Mouse (Mus musculus) testis, adult 2 months (tissue): ENCODE results near the gene Sinhcaf. TPM values are rescaled to one million over a fixed set of nuclear protein-coding genes. Genes with fewer than 3 reads are reported as not detected.
A peak's percentile ranks its signal among the peaks of the same experiment; 100 is the strongest.
"Not testable (repeated sequence)": the region's sequence is repeated elsewhere in the genome, so short reads cannot be mapped to it uniquely, and the experiment has no call there.

ENCODE experiments used
- H3K27ac ChIP-seq: fragments of 200-500 bp; 2 replicates; pipeline ENCODE4 v1.5.1; 2012; ENCODE audit warnings: low read depth, low read length; ENCODE audit not compliant: control insufficient read depth, insufficient read depth
- H3K27me3 ChIP-seq: fragments of 200-500 bp; 2 replicates; pipeline ENCODE4 v1.6.1; 2012; ENCODE audit warnings: mild to moderate bottlenecking, low read length, moderate library complexity; ENCODE audit not compliant: control insufficient read depth, insufficient read depth
- H3K36me3 ChIP-seq: fragments of 200-500 bp; 2 replicates; pipeline ENCODE4 v1.6.1; 2012; ENCODE audit warnings: mild to moderate bottlenecking, low read length; ENCODE audit not compliant: control insufficient read depth, insufficient read depth
- H3K4me1 ChIP-seq: fragments of 200-500 bp; 2 replicates; pipeline ENCODE4 v1.6.1; 2012; ENCODE audit warnings: low read length; ENCODE audit not compliant: control insufficient read depth, insufficient read depth
- H3K4me3 ChIP-seq: fragments of 200-500 bp; 2 replicates; pipeline ENCODE4 v1.5.1; 2012; ENCODE audit warnings: low read depth, mild to moderate bottlenecking, low read length, moderate library complexity, mixed read lengths; ENCODE audit not compliant: control insufficient read depth
- CTCF ChIP-seq: fragments of 200-500 bp; IDR thresholded peaks from 2 replicates; pipeline ENCODE4 v1.5.1; 2012; ENCODE audit warnings: low read depth, mild to moderate bottlenecking, inconsistent platforms, low read length, moderate library complexity; ENCODE audit not compliant: control insufficient read depth, insufficient read depth, insufficient replicate concordance
- POLR2A ChIP-seq: fragments of 200-500 bp; IDR thresholded peaks from 2 replicates; pipeline ENCODE4 v1.6.1; 2012; ENCODE audit warnings: low read depth, mild to moderate bottlenecking, inconsistent platforms, low read length, moderate library complexity; ENCODE audit not compliant: control insufficient read depth
- polyA plus RNA-seq: library from polyadenylated mRNA; depleted of rRNA; stranded (reverse); fragments of >200 nt; gene quantifications from 2 replicates; pipeline ENCODE4 v1.2.3, GENCODE M21; 2012

The Sinhcaf gene
- polyA plus RNA-seq, 1 experiment = 3.3 TPM

DNA sequence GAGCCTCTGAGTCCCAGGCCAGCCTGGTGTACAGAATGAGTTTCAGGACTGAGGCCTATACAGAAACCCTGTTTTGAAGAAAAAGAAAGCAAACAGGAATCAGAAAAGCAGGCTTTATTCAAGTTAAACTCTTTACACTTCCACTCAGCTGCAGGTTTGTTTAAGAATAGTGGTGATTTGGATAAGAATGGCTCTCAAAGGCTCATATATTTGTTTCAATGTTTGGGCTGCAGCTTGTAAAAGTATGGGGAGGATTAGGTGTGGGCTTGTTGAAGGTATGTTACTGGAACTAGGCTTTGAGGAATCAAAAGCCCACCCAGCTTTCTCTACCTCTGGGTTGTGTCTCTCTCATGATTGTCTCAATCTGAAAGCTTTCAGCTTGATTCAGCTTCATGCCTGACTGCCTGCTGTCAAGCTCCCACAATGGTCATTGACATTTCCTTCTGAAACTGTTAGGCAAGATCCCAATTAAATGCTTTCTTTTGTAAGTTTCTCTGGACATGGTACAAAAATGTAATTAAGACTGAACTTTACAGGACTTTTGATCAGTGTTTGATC is 27.3 kb downstream of the Sinhcaf start:
- no peaks in the 10 kb centered on the region for H3K36me3 ChIP-seq
- no peak overlapping the region for H3K4me3 ChIP-seq
- TF ChIP-seq CTCF (no peak), POLR2A (no peak)
- H3K27me3 ChIP-seq = no peaks in the 10 kb centered on the region
- no peak overlapping the region for H3K27ac ChIP-seq
- no peaks in the 10 kb centered on the region for H3K4me1 ChIP-seq

DNA sequence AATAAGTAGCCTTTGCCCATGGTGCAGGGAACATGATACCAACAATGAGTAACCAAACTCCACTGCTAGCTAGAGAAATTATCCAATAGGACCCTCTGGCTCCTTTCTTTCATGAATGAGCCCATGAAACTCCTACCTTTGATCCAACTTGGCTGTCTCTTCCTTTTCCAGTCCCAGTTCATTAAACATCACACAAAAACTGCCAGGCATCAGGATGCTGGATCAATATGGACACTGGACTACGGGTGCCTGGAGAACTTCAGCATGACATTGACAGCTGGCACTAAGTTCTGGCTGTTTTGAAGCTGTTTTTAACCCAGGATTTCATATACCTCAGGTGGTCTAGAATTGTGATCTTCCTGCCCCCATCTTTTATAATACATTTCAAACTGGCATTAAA is 28.6 kb downstream of the Sinhcaf start:
- Histone ChIP-seq H3K36me3 (no peaks in the 10 kb centered on the region), H3K4me3 (no peak overlapping the region), H3K4me1 (no peaks in the 10 kb centered on the region), H3K27me3 (no peaks in the 10 kb centered on the region), H3K27ac (no peak overlapping the region)
- TF ChIP-seq CTCF = no peak
- TF ChIP-seq POLR2A = no peak

DNA sequence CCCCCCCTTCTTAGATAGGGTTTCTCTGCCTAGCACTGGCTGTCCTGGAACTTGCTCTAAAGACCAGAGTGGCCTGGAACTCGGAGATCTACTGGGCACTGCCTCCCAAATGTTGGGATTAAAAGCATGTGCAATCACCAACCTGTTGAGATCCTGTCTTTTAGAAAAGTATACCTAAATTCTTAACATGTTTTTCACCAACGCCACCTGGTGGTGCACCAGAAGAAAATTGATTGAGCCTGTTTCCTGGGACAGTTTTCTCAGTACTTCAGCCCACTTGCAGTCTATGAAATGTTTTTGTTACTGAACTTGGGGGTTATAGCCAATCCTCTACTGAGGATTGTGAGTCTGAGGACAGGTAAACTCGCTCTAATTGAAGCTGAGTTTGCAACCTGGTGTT is 29.4 kb downstream of the Sinhcaf start:
- no peak overlapping the region for H3K27ac ChIP-seq
- TF ChIP-seq POLR2A (no peak), CTCF (no peak)
- no peak overlapping the region for H3K4me3 ChIP-seq
- H3K36me3 ChIP-seq = no peaks in the 10 kb centered on the region
- H3K4me1 ChIP-seq = no peaks in the 10 kb centered on the region
- H3K27me3 ChIP-seq = no peaks in the 10 kb centered on the region

DNA sequence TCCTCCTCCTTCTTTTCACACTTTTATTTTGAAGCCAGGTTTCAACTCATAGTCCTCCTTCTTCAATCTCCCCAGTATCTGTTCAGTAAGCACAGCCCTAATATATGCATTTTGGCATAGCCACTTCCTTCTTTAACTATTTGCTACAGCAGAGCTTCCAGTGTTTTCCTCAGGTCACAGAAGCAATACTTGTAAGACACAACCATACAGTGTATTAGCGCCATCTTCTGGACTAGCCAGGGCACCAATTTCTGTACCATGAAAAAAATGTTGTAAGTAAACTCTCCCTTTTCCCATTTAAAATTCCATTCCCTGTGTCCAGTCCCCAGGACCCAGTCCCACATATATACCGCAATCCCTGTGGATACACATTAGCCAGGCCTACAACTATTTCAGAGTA is 32.3 kb downstream of the Sinhcaf start:
- TF ChIP-seq CTCF (peak; percentile 13; the same call in 1 of the 2 replicates), POLR2A (no peak)
- H3K4me3 ChIP-seq = no peak overlapping the region
- H3K4me1 ChIP-seq = no peaks in the 10 kb centered on the region
- H3K27ac ChIP-seq = no peak overlapping the region
- H3K36me3 ChIP-seq = no peaks in the 10 kb centered on the region
- H3K27me3 ChIP-seq = no peaks in the 10 kb centered on the region

DNA sequence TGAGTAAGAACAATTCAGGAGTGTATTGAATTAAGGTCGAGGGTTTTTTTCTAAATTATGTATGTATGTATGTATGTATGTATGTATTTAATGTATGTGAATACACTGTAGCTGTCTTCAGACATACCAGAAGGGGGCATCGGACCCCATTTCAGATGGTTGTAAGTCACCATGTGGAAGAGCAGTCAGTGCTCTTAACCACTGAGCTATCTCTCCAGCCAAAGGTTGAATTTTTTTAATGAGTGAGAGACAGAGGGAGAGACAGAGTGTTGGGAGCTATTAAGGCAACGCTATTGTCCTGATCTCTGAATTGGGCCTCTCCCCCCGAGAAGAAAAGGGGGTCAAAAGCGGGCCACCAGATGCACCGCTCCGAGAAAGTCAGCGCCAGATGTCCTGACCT is 34.4 kb downstream of the Sinhcaf start:
- not testable (repeated sequence) for H3K36me3 ChIP-seq, H3K27me3 ChIP-seq, H3K27ac ChIP-seq, H3K4me3 ChIP-seq, H3K4me1 ChIP-seq

DNA sequence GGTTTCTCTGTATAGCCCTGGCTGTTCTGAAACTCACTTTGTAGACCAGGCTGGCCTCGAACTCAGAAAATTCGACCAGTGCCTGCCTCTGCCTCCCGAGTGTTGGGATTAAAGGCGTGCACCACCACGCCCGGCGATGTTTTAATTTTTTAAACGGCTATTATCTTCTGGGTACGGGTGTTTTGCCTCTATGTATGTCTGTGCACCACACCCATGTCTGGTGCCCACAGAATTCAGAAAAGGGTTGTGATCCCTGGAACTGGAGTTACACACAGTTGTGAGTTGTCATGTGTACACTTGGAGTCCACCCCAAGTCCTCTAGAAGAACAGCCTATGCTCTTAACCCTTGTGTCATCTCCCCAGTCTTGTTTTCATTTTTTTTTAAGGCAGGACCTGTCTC is 39.3 kb downstream of the Sinhcaf start:
- Histone ChIP-seq H3K4me3 (no peak overlapping the region), H3K4me1 (no peaks in the 10 kb centered on the region), H3K27ac (no peak overlapping the region), H3K27me3 (no peaks in the 10 kb centered on the region), H3K36me3 (no peaks in the 10 kb centered on the region)
- TF ChIP-seq POLR2A (no peak), CTCF (no peak)

DNA sequence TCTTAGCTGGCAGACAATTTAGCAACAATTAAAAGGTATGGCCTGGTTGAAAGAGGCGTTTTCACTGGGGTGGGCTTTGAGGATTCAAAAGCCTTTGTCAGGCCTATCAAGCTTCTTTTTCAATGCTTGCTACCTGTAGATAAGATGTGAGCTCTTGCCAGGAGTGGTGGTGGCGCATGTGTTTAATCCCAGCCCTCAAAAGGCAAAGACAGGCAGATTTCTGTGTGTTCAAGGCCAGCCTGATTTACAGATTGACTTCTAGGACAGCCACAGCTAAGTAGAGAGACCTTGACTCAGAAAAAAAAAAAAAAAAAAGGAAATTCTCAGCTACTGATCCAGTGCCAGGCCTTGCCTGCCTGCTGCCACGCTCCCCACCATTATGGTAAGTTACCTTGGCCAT is 43.5 kb downstream of the Sinhcaf start:
- Histone ChIP-seq H3K4me1 (no peaks in the 10 kb centered on the region; the same call in 1 of the 2 replicates), H3K4me3 (no peak overlapping the region), H3K27ac (no peak overlapping the region), H3K27me3 (no peaks in the 10 kb centered on the region), H3K36me3 (no peaks in the 10 kb centered on the region)
- TF ChIP-seq CTCF (no peak), POLR2A (no peak)

DNA sequence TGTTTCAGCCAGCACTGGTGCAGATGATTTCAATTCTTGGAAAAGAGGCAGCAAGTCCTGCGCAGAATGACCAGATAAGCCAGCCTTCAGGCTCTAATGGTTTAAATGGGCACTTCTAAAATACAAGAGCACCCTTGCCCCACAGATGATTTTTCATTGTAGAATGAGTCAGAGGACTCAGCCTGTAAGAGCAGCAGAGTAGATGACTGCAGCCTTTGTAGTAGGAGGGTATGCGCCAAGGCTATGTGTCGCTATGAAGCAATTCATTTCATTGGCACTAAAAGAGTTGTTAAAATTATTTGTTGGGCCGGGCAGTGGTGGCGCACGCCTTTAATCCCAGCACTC is 49.8 kb downstream of the Sinhcaf start:
- Histone ChIP-seq H3K4me3 (peak overlapping the region; percentile 87), H3K27me3 (no peaks in the 10 kb centered on the region), H3K4me1 (peaks cover 7% of the 10 kb centered on the region), H3K36me3 (no peaks in the 10 kb centered on the region), H3K27ac (peak overlapping the region; percentile 72)
- no peak for TF ChIP-seq POLR2A
- TF ChIP-seq CTCF = no peak
